Mouse (Mus musculus) liver, embryonic 14.5 days (tissue): ENCODE results near the gene Mrpl54.

Experiments
- CTCF ChIP-seq: IDR thresholded peaks from 2 replicates; pipeline ENCODE4 v1.5.1; 2016; ENCODE audit warnings: antibody characterized with exemption, low read depth, control low read depth
- EP300 ChIP-seq: IDR thresholded peaks from 2 replicates; pipeline ENCODE4 v1.6.1; 2016; ENCODE audit warnings: antibody characterized with exemption, low read depth

- TF ChIP-seq CTCF (no peak), EP300 (no peak)
These were observed 17.5 kb upstream of the Mrpl54 start for GRCm38 (mm10) chr10:81284189-81284588.
